Mouse (Mus musculus) lung, postnatal 0 days (tissue): ENCODE data around the gene Gm49361.

Source experiments
- CTCF ChIP-seq: IDR thresholded peaks from 2 replicates; pipeline ENCODE4 v1.5.1; 2016; ENCODE audit warnings: antibody characterized with exemption, mild to moderate bottlenecking
- EP300 ChIP-seq: IDR thresholded peaks from 2 replicates; pipeline ENCODE4 v1.6.1; 2016; ENCODE audit warnings: antibody characterized with exemption, mild to moderate bottlenecking, control low read depth

DNA sequence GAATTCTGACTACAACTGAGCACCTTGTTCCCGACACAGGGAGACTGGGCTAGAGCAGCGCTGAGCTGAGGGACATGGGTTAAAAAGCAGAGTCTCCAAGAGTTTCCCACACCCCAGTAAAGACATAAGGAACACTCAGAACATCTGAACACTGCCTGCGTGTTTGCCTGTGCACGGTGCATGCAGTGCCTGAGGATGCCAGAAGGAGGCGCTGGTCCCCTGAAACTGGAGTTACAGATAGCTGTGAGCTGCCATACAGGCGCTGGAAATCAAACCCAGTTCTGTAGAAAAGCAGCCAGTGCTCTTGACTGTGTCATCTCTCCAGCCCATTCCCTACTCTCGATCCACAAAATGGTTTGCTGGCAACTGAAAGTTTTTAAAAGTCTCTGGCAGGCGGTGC, 19.7 kb downstream of the Gm49361 start:
- TF ChIP-seq CTCF (peak; percentile 55), EP300 (no peak)
